Mouse (Mus musculus) forebrain, embryonic 11.5 days (tissue): Measurements from ENCODE around the gene Zdhhc21. TPM values are rescaled to one million over a fixed set of nuclear protein-coding genes. Genes with fewer than 3 reads are reported as not detected.

Source experiments
- ATAC-seq: fragments of 200-750 bp; cut with Nextera tagmentation; replicated peaks from 2 replicates; pipeline ENCODE4 v1.8.0; 2017; ENCODE audit warnings: moderate TSS enrichment; ENCODE audit not compliant: low FRiP score
- DNase-seq: peaks from one replicate; pipeline ENCODE4 v3.0.0-alpha.2; 2017; ENCODE audit warnings: low spot score
- H3K27ac ChIP-seq: fragments of 300-500 bp; sonication (generic); 2 replicates; pipeline ENCODE4 v1.5.1; 2014; ENCODE audit warnings: low read depth, low read length
- H3K27me3 ChIP-seq: fragments of 300-500 bp; sonication (generic); 2 replicates; pipeline ENCODE4 v1.6.1; 2014; ENCODE audit warnings: mild to moderate bottlenecking, low read length, mixed read lengths; ENCODE audit not compliant: control insufficient read depth, insufficient read depth
- H3K36me3 ChIP-seq: fragments of 300-500 bp; sonication (generic); 2 replicates; pipeline ENCODE4 v1.6.1; 2014; ENCODE audit warnings: mild to moderate bottlenecking, low read length, moderate library complexity, mixed read lengths; ENCODE audit not compliant: control insufficient read depth, insufficient read depth
- H3K4me1 ChIP-seq: fragments of 300-500 bp; sonication (generic); replicated peaks from 2 replicates; pipeline ENCODE4 v1.6.1; 2014; ENCODE audit warnings: low read length, mixed read lengths; ENCODE audit not compliant: control insufficient read depth, insufficient read depth
- H3K4me2 ChIP-seq: fragments of 300-500 bp; sonication (generic); 2 replicates; pipeline ENCODE4 v1.6.1; 2014; ENCODE audit warnings: low read depth, mild to moderate bottlenecking, low read length, moderate library complexity, mixed read lengths; ENCODE audit not compliant: severe bottlenecking
- H3K4me3 ChIP-seq: fragments of 300-500 bp; sonication (generic); 2 replicates; pipeline ENCODE4 v1.5.1; 2014; ENCODE audit warnings: low read depth, low read length
- H3K9ac ChIP-seq: fragments of 300-500 bp; sonication (generic); 2 replicates; pipeline ENCODE4 v1.6.1; 2014; ENCODE audit warnings: low read length
- H3K9me3 ChIP-seq: fragments of 300-500 bp; sonication (generic); 2 replicates; pipeline ENCODE4 v1.6.1; 2016; ENCODE audit warnings: low read length, mixed read lengths; ENCODE audit not compliant: control insufficient read depth
- WGBS: fragments of 180-500 bp; shearing (Covaris S2); extraction: QIAGEN DNeasy Blood & Tissue Kit; methylation state at CpG from one replicate; pipeline ENCODE4 v1.1.7; 2014; 5-methylcytosine and 5-hydroxymethylcytosine counted together
- polyA plus RNA-seq: library from polyadenylated mRNA; unstranded; fragments of >200 nt; fragmentation: Nextera tagmentation; extraction: Ambion mirVana; gene quantifications from 2 replicates; pipeline ENCODE4 v1.2.1, GENCODE M21; 2014

The Zdhhc21 gene
- polyA plus RNA-seq, 1 experiment from 2014 or later: 14.2 TPM

- no peak overlapping the region for H3K27ac ChIP-seq
- ATAC-seq (no peak), DNase-seq (no peak)
- WGBS: 73% methylated on average over 11 of the region's 11 CpGs
- H3K27me3 ChIP-seq: no peaks in the 10 kb centered on the region
- H3K4me3 ChIP-seq: no peak overlapping the region
- no peaks in the 10 kb centered on the region for H3K9me3 ChIP-seq
- no peak overlapping the region for H3K9ac ChIP-seq
- H3K4me2 ChIP-seq: no peak overlapping the region
- H3K4me1 ChIP-seq: peaks cover 8% of the 10 kb centered on the region; the same call in 1 of the 2 replicates
- H3K36me3 ChIP-seq: no peaks in the 10 kb centered on the region
Observed at GRCm38 (mm10) chr4:82765513-82766216, 94.1 kb downstream of the Zdhhc21 start.

GRCm38 (mm10) chr4:82763586-82763985, 96.2 kb downstream of the Zdhhc21 start:
- Histone ChIP-seq H3K27ac (no peak overlapping the region), H3K9ac (no peak overlapping the region), H3K27me3 (no peaks in the 10 kb centered on the region), H3K4me3 (no peak overlapping the region), H3K4me2 (no peak overlapping the region), H3K9me3 (no peaks in the 10 kb centered on the region), H3K36me3 (no peaks in the 10 kb centered on the region), H3K4me1 (peaks cover 8% of the 10 kb centered on the region; the same call in 1 of the 2 replicates)
- 27% methylated on average over 5 of the region's 5 CpGs for WGBS
- DNase-seq (no peak), ATAC-seq (no peak)

- DNase-seq: no peak
- WGBS: 10% methylated on average over 10 of the region's 10 CpGs
Observed at GRCm38 (mm10) chr4:82762430-82763119, 97.2 kb downstream of the Zdhhc21 start.

GRCm38 (mm10) chr4:82756295-82756626, 103.5 kb downstream of the Zdhhc21 start:
- Histone ChIP-seq H3K27me3 (no peaks in the 10 kb centered on the region), H3K4me2 (no peak overlapping the region), H3K4me3 (no peak overlapping the region), H3K9me3 (no peaks in the 10 kb centered on the region), H3K4me1 (peaks cover 8% of the 10 kb centered on the region; the same call in 1 of the 2 replicates), H3K9ac (no peak overlapping the region), H3K36me3 (no peaks in the 10 kb centered on the region), H3K27ac (0 out of 2 replicates have a peak overlapping the region, but pooled peaks have one; percentile 2)
- 0% methylated on average over 3 of the region's 3 CpGs for WGBS
- DNase-seq (peak; percentile 40), ATAC-seq (peak; percentile 40)

More at GRCm38 (mm10) chr4:82762430-82763119, 97.2 kb downstream of the Zdhhc21 start:
- no peaks in the 10 kb centered on the region for H3K9me3 ChIP-seq
- peaks cover 8% of the 10 kb centered on the region; the same call in 1 of the 2 replicates for H3K4me1 ChIP-seq
- H3K9ac ChIP-seq: no peak overlapping the region
- no peak overlapping the region for H3K4me3 ChIP-seq
- H3K4me2 ChIP-seq: no peak overlapping the region
- no peak overlapping the region for H3K27ac ChIP-seq
- no peaks in the 10 kb centered on the region for H3K27me3 ChIP-seq
- ATAC-seq: 0 out of 2 replicates have a peak, but pooled peaks have one; percentile 29
- H3K36me3 ChIP-seq: no peaks in the 10 kb centered on the region

- Histone ChIP-seq H3K27ac (peak overlapping the region; percentile 62), H3K4me1 (peaks cover 8% of the 10 kb centered on the region; the same call in 1 of the 2 replicates), H3K9ac (no peak overlapping the region), H3K9me3 (no peaks in the 10 kb centered on the region), H3K36me3 (no peaks in the 10 kb centered on the region), H3K4me2 (no peak overlapping the region), H3K4me3 (no peak overlapping the region), H3K27me3 (no peaks in the 10 kb centered on the region)
- ATAC-seq (peak; percentile 80), DNase-seq (peak; percentile 67)
- WGBS: 12% methylated on average over 3 of the region's 3 CpGs
Observed at GRCm38 (mm10) chr4:82755616-82756294, 104.0 kb downstream of the Zdhhc21 start.

Other genes starting within 250 kb of the Zdhhc21 start
- gene Nfib, start 154.2 kb downstream of the Zdhhc21 start, polyA plus RNA-seq: 49.7 and 58.4 TPM in 2 replicates
- gene Cer1, start 25.2 kb upstream of the Zdhhc21 start, polyA plus RNA-seq: not detected in 2 replicates
- 5.0 and 5.5 TPM in 2 replicates for gene Frem1, start 192.4 kb upstream of the Zdhhc21 start, polyA plus RNA-seq